ENCODE assay signal across 8 mouse cellular contexts in the genomic region with DNA sequence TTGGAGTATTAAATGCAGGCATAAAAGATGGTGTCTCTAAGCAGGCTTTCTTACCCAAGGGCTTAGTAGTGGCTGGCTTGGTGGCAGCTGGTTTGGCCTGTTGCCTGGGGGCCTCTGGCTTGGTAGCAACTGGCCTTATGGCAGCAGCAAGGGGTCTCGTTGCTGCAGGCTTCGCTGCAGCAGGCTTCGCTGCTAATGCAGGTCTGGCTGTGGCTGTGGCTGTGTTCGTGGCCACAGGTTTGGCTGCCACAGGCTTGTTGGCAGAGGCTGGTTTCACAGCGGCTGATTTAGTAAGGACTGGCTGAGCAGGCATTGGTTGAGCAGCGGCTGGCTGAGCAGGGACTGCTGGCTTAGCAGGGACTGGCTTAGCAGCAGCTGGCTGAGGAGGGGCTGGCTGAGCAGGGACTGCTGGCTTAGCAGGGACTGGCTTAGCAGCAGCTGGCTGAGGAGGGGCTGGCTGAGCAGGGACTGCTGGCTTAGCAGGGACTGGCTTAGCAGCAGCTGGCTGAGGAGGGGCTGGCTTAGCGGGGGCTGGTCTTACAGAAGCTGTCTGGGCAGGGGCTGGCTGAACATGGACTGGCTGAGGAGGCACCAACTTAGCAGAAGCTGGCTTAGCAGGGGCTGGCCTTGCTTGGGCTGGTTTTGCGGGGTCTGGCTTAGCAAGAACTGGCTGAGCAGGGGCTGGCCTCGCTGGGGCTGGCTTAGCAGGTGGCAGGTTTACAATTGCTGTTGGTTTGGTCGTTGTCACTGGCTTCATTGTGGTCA.
DNase-seq lines count a peak whose midpoint lies in the region; ATAC-seq and TF ChIP-seq lines count a peak whose summit lies in the region.

No protein-coding gene starts in this region.

- H3K4me3 ChIP-seq in kidney, embryonic 16.5 days (ENCODE audit: low read length): no peak overlapping the region
- peak overlapping the region; percentile 29; the same call in 1 of the 2 replicates for H3K4me3 ChIP-seq in embryonic facial prominence, embryonic 10.5 days
- H3K4me3 ChIP-seq in myocyte: no peak overlapping the region

- H3ac ChIP-seq in myocyte (ENCODE audit: control insufficient read depth, insufficient read length): no peak overlapping the region

- no peaks in the 10 kb centered on the region for H3K27me3 ChIP-seq in kidney, embryonic 16.5 days (ENCODE audit: insufficient read depth, low read length)
- no peaks in the 10 kb centered on the region; the same call in 1 of the 2 replicates for H3K27me3 ChIP-seq in embryonic facial prominence, embryonic 10.5 days (replicated peaks; ENCODE audit: low read depth, poor library complexity, severe bottlenecking)
- no peaks in the 10 kb centered on the region for H3K27me3 ChIP-seq in myocyte (ENCODE audit: control insufficient read depth, insufficient read depth, insufficient read length)

- no peaks in the 10 kb centered on the region for H3K9me3 ChIP-seq in kidney, embryonic 16.5 days (ENCODE audit: low read length)
- no peaks in the 10 kb centered on the region for H3K9me3 ChIP-seq in embryonic facial prominence, embryonic 10.5 days

- no peaks in the 10 kb centered on the region for H3K79me2 ChIP-seq in myocyte (ENCODE audit: control insufficient read depth, insufficient read depth)

- TF ChIP-seq POLR2A in myocyte (IDR thresholded peaks at IDR 0.05; ENCODE audit: insufficient read length, low read depth): no peak

- DNase-seq in kidney, adult 18-20 months: no peak
- DNase-seq in embryonic facial prominence, embryonic 10.5 days (ENCODE audit: low spot score): peak; percentile 70
- peak; percentile 54 for DNase-seq in heart, adult 9 months (ENCODE audit: low spot score in 2 of 2)
- peak; percentile 36 for DNase-seq in kidney, postnatal 14 days

- peaks cover 4% of the 10 kb centered on the region for H3K4me1 ChIP-seq in kidney, embryonic 16.5 days (ENCODE audit: insufficient read depth, low read length)
- H3K4me1 ChIP-seq in embryonic facial prominence, embryonic 10.5 days: peaks cover 18% of the 10 kb centered on the region

- H3K9ac ChIP-seq in kidney, embryonic 16.5 days (replicated peaks; ENCODE audit: low read length): no peak overlapping the region

- H3K4me2 ChIP-seq in kidney, embryonic 16.5 days (replicated peaks; ENCODE audit: low read depth, low read length): 0 out of 2 replicates have a peak overlapping the region, but pooled peaks have one; percentile 4
- H3K4me2 ChIP-seq in myocyte (ENCODE audit: low read depth): no peak overlapping the region

- peak overlapping the region; percentile 65 for H3K27ac ChIP-seq in kidney, embryonic 16.5 days (ENCODE audit: low read length)
- peak overlapping the region; percentile 75 for H3K27ac ChIP-seq in embryonic facial prominence, embryonic 10.5 days (replicated peaks)

- 0 out of 2 replicates have a peak, but pooled peaks cover 3% of the 10 kb centered on the region for H3K36me3 ChIP-seq in kidney, embryonic 16.5 days (ENCODE audit: insufficient read depth, low read length)
- no peaks in the 10 kb centered on the region; the same call in 1 of the 2 replicates for H3K36me3 ChIP-seq in embryonic facial prominence, embryonic 10.5 days (replicated peaks)
- peaks cover 18% of the 10 kb centered on the region for H3K36me3 ChIP-seq in myocyte (ENCODE audit: control insufficient read depth, insufficient read depth)

- peak; percentile 97 for ATAC-seq in kidney, embryonic 16.5 days (ENCODE audit: low FRiP score, low TSS enrichment)
- ATAC-seq in granulocyte monocyte progenitor cell, adult 5-6 weeks (replicated peaks; ENCODE audit: poor library complexity, severe bottlenecking): no peak
- ATAC-seq in megakaryocyte progenitor cell, adult 5-6 weeks (replicated peaks; ENCODE audit: poor library complexity): no peak

- WGBS in kidney, embryonic 16.5 days: 18% methylated on average over 10 of the region's 10 CpGs
- WGBS in embryonic facial prominence, embryonic 10.5 days: 11% methylated on average over 10 of the region's 10 CpGs

TF ChIP-seq in myocyte, 11 proteins besides CTCF, POLR2A, EP300 and RAD21:
- peak in 2 of 3 experiments; percentile 29 to 56 for TF ChIP-seq MYOG (IDR thresholded peaks at IDR 0.05; ENCODE audit: control insufficient read depth in 1 of 3, insufficient read depth in 1 of 3, insufficient read length in 2 of 3, low read depth in 2 of 3)
- no peak for TF ChIP-seq USF1 (IDR thresholded peaks at IDR 0.05; ENCODE audit: low read depth)
- TF ChIP-seq MYOD1 (IDR thresholded peaks at IDR 0.05; ENCODE audit: control insufficient read depth in 1 of 3, insufficient read length in 2 of 3, low read depth in 2 of 3): peak in 2 of 3 experiments; percentile 44 to 59
